ENCODE assay signal across 13 mouse cellular contexts in genomic region chr8:3376641-3377274, GRCm38 (mm10). TPM values are rescaled to one million over a fixed set of nuclear protein-coding genes. Genes with fewer than 3 reads are reported as not detected.
DNase-seq lines count a peak whose midpoint lies in the region; ATAC-seq and TF ChIP-seq lines count a peak whose summit lies in the region.
"Had no signal": no experiment of that assay in that cellular context is flagged by ENCODE, and none has a peak within 500 bp of the region (broad histone marks: within the 10 kb centered on the region; RNA-seq: fewer than 3 reads in every experiment).

No protein-coding gene starts in this region.

- no peaks in the 10 kb centered on the region for H3K9me3 ChIP-seq in ES-Bruce4 (replicated peaks; ENCODE audit: control insufficient read depth, insufficient read depth, low read length, poor library complexity, severe bottlenecking)
- H3K9me3 ChIP-seq in forebrain, embryonic 13.5 days (replicated peaks), result no peaks in the 10 kb centered on the region
- H3K9me3 ChIP-seq: hindbrain, embryonic 13.5 days had no signal

- no peak for TF ChIP-seq EP300 in ES-Bruce4 (IDR thresholded peaks at IDR 0.05; ENCODE audit: insufficient read depth, low read depth, low read length)

- ATAC-seq in forebrain, embryonic 13.5 days, result no peak
- ATAC-seq: forebrain, postnatal 0 days; Patski had no signal

- H3K4me2 ChIP-seq in forebrain, embryonic 13.5 days, result no peak overlapping the region
- H3K4me2 ChIP-seq: hindbrain, embryonic 13.5 days had no signal

- H3K27me3 ChIP-seq in ES-Bruce4 (ENCODE audit: control insufficient read depth, insufficient read depth, low read length, poor library complexity, severe bottlenecking), result no peaks in the 10 kb centered on the region
- no peaks in the 10 kb centered on the region for H3K27me3 ChIP-seq in forebrain, embryonic 13.5 days
- H3K27me3 ChIP-seq: hindbrain, embryonic 13.5 days had no signal

- peak overlapping the region; percentile 29; the same call in 1 of the 2 replicates for H3K9ac ChIP-seq in ES-Bruce4 (ENCODE audit: low read depth, poor library complexity, severe bottlenecking)
- H3K9ac ChIP-seq in forebrain, embryonic 13.5 days, result no peak overlapping the region
- H3K9ac ChIP-seq: forebrain, postnatal 0 days; hindbrain, embryonic 13.5 days had no signal

- no peak for TF ChIP-seq POLR2A in ES-Bruce4 (IDR thresholded peaks at IDR 0.05; ENCODE audit: insufficient read depth, low read length)

- intact Hi-C loops in heart, postnatal 10 days (cut with DNase I), result no loop called here

- no peak overlapping the region for H3K27ac ChIP-seq in ES-Bruce4 (ENCODE audit: insufficient read depth, low read length)
- no peak overlapping the region for H3K27ac ChIP-seq in forebrain, embryonic 13.5 days
- H3K27ac ChIP-seq: hindbrain, embryonic 13.5 days had no signal

- 62% methylated on average over 11 of the region's 11 CpGs for WGBS in forebrain, embryonic 13.5 days

- H3K4me3 ChIP-seq in ES-Bruce4 (ENCODE audit: low read depth, low read length), result no peak overlapping the region
- H3K4me3 ChIP-seq in forebrain, embryonic 13.5 days, result no peak overlapping the region
- H3K4me3 ChIP-seq: hindbrain, embryonic 13.5 days had no signal

- H3K4me1 ChIP-seq in ES-Bruce4 (ENCODE audit: control insufficient read depth, insufficient read depth, low read length), result no peaks in the 10 kb centered on the region
- H3K4me1 ChIP-seq in forebrain, embryonic 13.5 days, result no peaks in the 10 kb centered on the region
- H3K4me1 ChIP-seq: hindbrain, embryonic 13.5 days had no signal

- peak; percentile 30 for DNase-seq in adrenal gland, adult 2 months
- DNase-seq in adrenal gland, adult 18-20 months (ENCODE audit: low spot score in 2 of 2), result no peak
- peak; percentile 26 to 30 for DNase-seq in heart, postnatal 10 days
- peak; percentile 47 for DNase-seq in skeletal muscle tissue, adult 2 months (ENCODE audit: low read depth, low spot score)
- no peak for DNase-seq in natural killer cell, adult 2 months (ENCODE audit: low spot score in 2 of 2)
- no peak for DNase-seq in left cerebral cortex, adult 9 months (ENCODE audit: low spot score in 2 of 2)
- DNase-seq: forebrain, postnatal 0 days; thymus, postnatal 4 days had no signal

- TF ChIP-seq CTCF in ES-Bruce4 (IDR thresholded peaks at IDR 0.05; ENCODE audit: low read depth, low read length), result no peak

- H3K36me3 ChIP-seq in ES-Bruce4 (ENCODE audit: control insufficient read depth, insufficient read depth, low read length, poor library complexity, severe bottlenecking), result no peaks in the 10 kb centered on the region
- H3K36me3 ChIP-seq in forebrain, embryonic 13.5 days (ENCODE audit: poor library complexity, severe bottlenecking), result no peaks in the 10 kb centered on the region
- H3K36me3 ChIP-seq: hindbrain, embryonic 13.5 days had no signal

RNA-seq across cellular contexts. Expression of gene Arhgef18, which starts 16.0 kb away (rescaled TPM):
- 10 to 100 TPM; 28.1 to 36.1 TPM for total RNA-seq in adrenal gland, adult 2 months (2021)
- 43.2 and 48.4 TPM in 2 replicates for polyA plus RNA-seq in adrenal gland, adult 2 months (2012; rRNA removed)
- 10 to 100 TPM; 31.0 to 34.2 TPM for total RNA-seq in adrenal gland, adult 18-20 months (2021)
- 64.8 and 67.7 TPM in 2 replicates for polyA plus RNA-seq in ES-Bruce4 (2011; ENCODE audit: insufficient read depth, insufficient read length, low read depth, missing spikeins)
- 10 to 100 TPM; 19.6 to 22.7 TPM for total RNA-seq in heart, postnatal 10 days (2021)
- 11.1 and 11.7 TPM in 2 replicates for polyA plus RNA-seq in forebrain, embryonic 13.5 days (2015; fragmentation: Nextera tagmentation; extraction: Ambion mirVana)

RNA-seq across cellular contexts. Expression of gene A430078G23Rik, which starts 23.5 kb away (rescaled TPM):
- under 1 TPM; 0.66 TPM for total RNA-seq in adrenal gland, adult 2 months (2021)
- 0.11 TPM in 1 of 2 replicates, not detected in the other for polyA plus RNA-seq in adrenal gland, adult 2 months (2012; rRNA removed)
- under 1 TPM in 1 of 2 experiments, not detected in 1; 0.38 TPM for total RNA-seq in adrenal gland, adult 18-20 months (2021)
- not detected in 2 replicates for polyA plus RNA-seq in ES-Bruce4 (2011; ENCODE audit: insufficient read depth, insufficient read length, low read depth, missing spikeins)
- under 1 TPM; 0.27 to 0.29 TPM for total RNA-seq in heart, postnatal 10 days (2021)
- 0.23 TPM in 1 of 2 replicates, not detected in the other for polyA plus RNA-seq in forebrain, embryonic 13.5 days (2015; fragmentation: Nextera tagmentation; extraction: Ambion mirVana)
- total RNA-seq: forebrain, postnatal 0 days had no signal
- polyA plus RNA-seq: embryonic facial prominence, embryonic 11.5 days; forebrain, postnatal 0 days; hindbrain, embryonic 13.5 days; Patski had no signal

Comparison
In these comparisons a context has a peak if more than half of its experiments do, and no peak if none do; other contexts are left out.
1. DNase-seq: peak in adrenal gland, adult 2 months (single experiment), heart, postnatal 10 days (2 of 2) and skeletal muscle tissue, adult 2 months (single experiment); none in adrenal gland, adult 18-20 months (0 of 2), natural killer cell, adult 2 months (0 of 2) and left cerebral cortex, adult 9 months (0 of 2).